Mouse (Mus musculus) E14TG2a.4 (cell line): Measurements from ENCODE around the gene Tmem242.

ENCODE experiments used
- H3K27me3 ChIP-seq: 2 replicates; pipeline ENCODE4 v1.6.1; 2014; ENCODE audit warnings: low read length, control low read depth; ENCODE audit not compliant: insufficient read depth
- H3K36me3 ChIP-seq: 2 replicates; pipeline ENCODE4 v1.6.1; 2014; ENCODE audit warnings: low read length, control low read depth; ENCODE audit not compliant: insufficient read depth
- H3K4me1 ChIP-seq: replicated peaks from 2 replicates; pipeline ENCODE4 v1.6.1; 2014; ENCODE audit warnings: low read depth, low read length, control low read depth
- H3K4me3 ChIP-seq: replicated peaks from 2 replicates; pipeline ENCODE4 v1.5.1; 2014; ENCODE audit warnings: mild to moderate bottlenecking, low read length
- H3K9me3 ChIP-seq: 2 replicates; pipeline ENCODE4 v1.6.1; 2014; ENCODE audit warnings: low read length, control low read depth
- CTCF ChIP-seq: conservative IDR thresholded peaks from 2 replicates; pipeline ENCODE4 v1.5.1; 2014; ENCODE audit warnings: low read length
- NANOG ChIP-seq: IDR thresholded peaks from 2 replicates; pipeline ENCODE4 v1.6.1; 2014; ENCODE audit warnings: borderline replicate concordance, low read length, mixed read lengths
- POU5F1 ChIP-seq: IDR thresholded peaks from 2 replicates; pipeline ENCODE4 v1.6.1; 2014; ENCODE audit warnings: low read length, borderline replicate concordance

Gene Tmem242

DNA sequence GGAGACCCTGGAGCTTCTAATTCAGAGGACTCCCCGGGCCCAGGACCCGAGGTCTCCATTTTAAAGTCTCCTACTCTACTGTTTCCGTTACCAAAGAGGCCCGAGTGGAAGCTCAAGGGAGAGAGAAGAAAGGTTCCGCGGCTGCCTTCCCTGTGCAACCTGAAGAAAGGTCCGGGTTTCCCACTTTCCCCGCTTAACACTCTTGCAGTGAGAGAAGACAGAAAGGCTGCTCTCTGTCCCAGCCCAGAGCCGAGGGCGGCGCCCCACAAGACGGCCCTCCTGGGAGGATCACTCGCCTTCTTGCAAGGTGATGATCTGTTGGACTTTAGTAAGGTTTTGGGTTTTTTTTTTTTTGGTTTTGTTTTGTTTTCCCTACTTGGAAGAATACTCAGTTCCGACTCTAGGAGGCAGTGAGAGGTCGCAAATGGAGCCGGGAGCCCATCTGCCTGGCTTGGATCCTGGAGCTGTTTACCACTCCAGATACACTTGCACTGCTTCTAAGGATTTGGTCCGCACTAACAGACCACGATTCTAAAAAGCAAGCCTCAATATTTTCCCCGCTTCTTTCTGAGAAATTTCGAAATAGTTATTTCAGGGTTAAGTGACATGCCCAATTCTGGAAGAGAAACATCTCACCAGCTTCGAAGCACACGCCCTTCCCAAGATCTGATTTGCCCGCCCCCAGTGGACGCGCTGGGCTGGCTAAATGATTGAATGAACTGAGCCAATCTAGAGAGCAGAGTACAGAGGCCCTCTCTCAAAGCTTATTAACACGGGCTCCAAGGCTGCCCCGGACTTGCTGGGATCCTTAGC, at the start of gene Tmem242:
Tmem242 (minus strand) TSS at position 101 of the 813 bp plus-strand sequence.
- Histone ChIP-seq H3K4me3 (peak within 1 kb of the TSS; percentile 87), H3K36me3 (peaks cover 26% of the 10 kb centered on the region), H3K27me3 (0 out of 2 replicates have a peak, but pooled peaks cover 3% of the 10 kb centered on the region), H3K4me1 (peaks cover 17% of the 10 kb centered on the region), H3K9me3 (no peaks in the 10 kb centered on the region; the same call in 1 of the 2 replicates)
- TF ChIP-seq CTCF (peak; percentile 22; the same call in 1 of the 2 replicates), POU5F1 (no peak)

DNA sequence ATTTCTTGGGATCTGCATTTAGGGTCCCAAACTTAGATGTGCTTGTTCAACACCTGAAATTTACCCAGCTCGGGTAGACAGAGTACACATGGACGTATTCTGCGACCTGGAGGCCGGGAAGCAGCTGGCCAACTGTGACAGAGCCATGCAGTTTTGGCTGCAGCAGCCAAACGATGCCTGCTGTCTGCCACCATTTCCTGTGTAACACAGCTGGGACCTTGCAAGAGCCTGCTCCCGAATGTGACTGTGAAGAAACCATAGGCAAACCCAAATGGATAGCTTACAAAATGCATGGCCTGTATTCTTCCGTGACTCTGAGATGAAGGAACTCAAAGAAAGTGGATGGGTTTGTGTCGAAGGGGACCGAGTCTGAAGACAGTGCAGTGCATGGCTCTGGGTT, 48.1 kb upstream of the Tmem242 start:
- Histone ChIP-seq H3K36me3 (no peaks in the 10 kb centered on the region), H3K4me3 (no peak overlapping the region), H3K27me3 (peaks cover 21% of the 10 kb centered on the region), H3K9me3 (no peaks in the 10 kb centered on the region), H3K4me1 (peaks cover 20% of the 10 kb centered on the region)
- TF ChIP-seq NANOG (no peak), CTCF (no peak), POU5F1 (no peak)

DNA sequence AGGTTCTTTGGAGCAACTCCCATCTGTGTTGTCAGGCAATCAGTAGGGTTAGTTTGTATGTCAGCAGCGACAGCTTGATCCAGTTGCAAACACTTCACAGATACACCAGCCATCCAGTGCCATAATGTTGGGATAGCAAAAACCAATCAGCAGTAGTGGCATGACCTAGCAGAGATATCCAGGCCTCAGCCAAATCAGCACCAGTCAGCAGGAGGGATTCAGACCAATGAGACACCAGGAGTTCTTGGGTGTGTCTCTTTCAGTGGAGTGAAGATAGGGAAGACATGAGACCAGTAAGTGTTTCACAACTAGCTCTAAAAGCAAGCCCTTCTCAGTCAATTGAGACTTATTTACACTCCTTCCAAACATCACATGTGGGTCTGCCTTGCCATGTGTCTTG, 44.6 kb upstream of the Tmem242 start:
- TF ChIP-seq CTCF (no peak), POU5F1 (no peak), NANOG (no peak)
- Histone ChIP-seq H3K36me3 (no peaks in the 10 kb centered on the region), H3K4me1 (peaks cover 3% of the 10 kb centered on the region), H3K4me3 (no peak overlapping the region), H3K27me3 (peaks cover 20% of the 10 kb centered on the region), H3K9me3 (no peaks in the 10 kb centered on the region)

DNA sequence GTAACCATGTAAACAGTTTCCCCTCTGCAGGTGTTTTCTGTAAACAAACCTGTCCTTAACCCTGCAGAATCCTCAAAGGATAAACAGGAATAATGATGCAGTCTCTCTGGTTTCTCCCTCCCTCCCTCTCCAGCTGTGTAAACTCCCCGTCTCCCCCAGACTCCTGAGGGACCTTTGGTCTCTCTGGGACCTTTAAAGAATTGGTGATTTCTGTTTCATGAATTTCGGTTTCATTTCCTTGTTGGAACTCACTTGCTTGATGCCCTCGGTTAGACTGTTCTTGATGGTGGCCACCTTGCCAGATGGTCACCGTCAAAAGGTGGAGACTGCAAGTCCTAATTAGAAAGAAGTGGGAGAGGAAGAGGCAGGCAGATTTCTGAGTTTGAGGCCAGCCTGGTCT, 43.4 kb upstream of the Tmem242 start:
- H3K27me3 ChIP-seq = peaks cover 19% of the 10 kb centered on the region
- no peaks in the 10 kb centered on the region for H3K9me3 ChIP-seq
- H3K4me3 ChIP-seq = no peak overlapping the region
- no peak for TF ChIP-seq POU5F1
- H3K4me1 ChIP-seq = peaks cover 5% of the 10 kb centered on the region
- no peaks in the 10 kb centered on the region for H3K36me3 ChIP-seq

DNA sequence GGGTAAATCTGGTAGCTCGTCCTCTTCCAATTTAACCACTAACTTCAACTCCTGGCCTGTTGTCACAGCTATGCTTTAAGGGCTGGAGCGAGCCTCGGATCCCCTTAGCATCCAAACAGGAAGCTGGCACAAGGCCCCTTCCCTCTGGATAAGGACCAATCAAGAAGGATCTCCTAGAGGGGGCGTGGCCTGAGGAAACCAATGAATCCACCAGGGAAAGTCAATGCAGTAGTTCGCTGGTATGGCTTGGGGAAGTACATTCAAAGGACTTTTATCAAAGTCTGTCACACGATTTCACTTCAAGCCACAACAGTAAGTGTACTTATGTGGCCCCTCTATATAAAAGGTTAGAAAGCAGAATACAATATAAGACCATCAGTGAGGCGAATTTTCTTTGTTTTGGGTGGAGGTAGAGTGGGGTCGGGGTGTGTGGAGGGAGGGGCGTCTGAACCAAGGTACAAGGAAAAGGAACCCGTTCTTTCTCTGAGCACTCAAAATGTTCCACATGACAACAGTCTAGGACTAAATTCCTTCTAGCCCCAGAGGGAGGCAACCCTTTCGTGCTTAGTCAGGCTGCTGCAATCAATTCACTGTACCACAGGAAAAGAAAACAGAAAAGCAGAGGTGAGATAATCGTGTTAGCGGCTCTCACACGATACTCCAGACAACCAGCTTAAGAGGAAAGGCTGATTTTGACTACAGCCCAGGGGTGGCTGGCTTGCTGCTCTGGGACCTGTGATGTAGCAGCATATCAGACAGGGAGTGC, 36.1 kb upstream of the Tmem242 start:
- peaks cover 4% of the 10 kb centered on the region; the same call in 1 of the 2 replicates for H3K27me3 ChIP-seq
- H3K9me3 ChIP-seq = no peaks in the 10 kb centered on the region
- peaks cover 29% of the 10 kb centered on the region for H3K4me1 ChIP-seq
- H3K36me3 ChIP-seq = no peaks in the 10 kb centered on the region
- TF ChIP-seq CTCF (no peak), POU5F1 (no peak), NANOG (no peak)
- peak overlapping the region; percentile 41 for H3K4me3 ChIP-seq

DNA sequence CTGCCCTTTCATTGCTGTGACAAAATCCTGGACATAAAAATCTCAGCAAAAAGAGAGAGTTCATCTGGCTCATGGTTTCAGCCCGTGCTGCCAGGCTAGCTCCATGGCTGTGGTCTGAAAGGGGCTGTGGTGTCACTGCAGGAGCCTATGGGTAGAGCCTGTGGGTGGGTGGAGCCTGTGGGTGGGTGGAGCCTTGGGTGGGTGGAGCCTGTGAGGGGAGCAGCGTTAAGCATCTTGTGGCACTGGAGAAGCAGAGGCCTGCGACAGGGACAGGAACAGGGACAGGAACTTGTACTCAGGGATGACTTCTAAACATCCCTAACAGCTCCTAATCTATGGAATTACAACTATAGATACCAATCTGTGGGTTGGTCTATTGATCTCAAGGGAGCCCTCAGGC, 32.2 kb upstream of the Tmem242 start:
- TF ChIP-seq POU5F1 (no peak), NANOG (no peak), CTCF (no peak)
- H3K36me3 ChIP-seq = no peaks in the 10 kb centered on the region
- H3K4me3 ChIP-seq = no peak overlapping the region
- peaks cover 25% of the 10 kb centered on the region for H3K4me1 ChIP-seq
- H3K9me3 ChIP-seq = no peaks in the 10 kb centered on the region
- peaks cover 10% of the 10 kb centered on the region; the same call in 1 of the 2 replicates for H3K27me3 ChIP-seq

DNA sequence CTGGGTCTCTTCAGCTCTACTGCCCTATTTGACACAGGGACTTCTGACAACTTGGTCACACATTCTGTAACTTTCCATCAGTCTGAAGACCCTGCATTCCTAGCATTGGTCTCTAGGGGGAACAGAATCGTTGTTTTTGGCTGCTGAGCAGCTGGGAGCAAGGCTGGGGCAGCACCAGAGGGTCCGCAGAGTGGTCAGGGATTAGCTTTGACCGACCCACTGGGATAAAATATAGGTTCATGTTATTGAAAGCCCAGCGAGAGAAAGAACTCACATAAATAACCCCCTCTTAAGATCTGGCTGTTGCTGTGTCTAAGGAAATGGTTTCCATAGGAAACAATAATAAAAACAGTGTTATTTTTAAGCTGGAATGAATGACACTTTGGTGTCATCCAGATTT, 27.1 kb upstream of the Tmem242 start:
- Histone ChIP-seq H3K36me3 (no peaks in the 10 kb centered on the region), H3K9me3 (no peaks in the 10 kb centered on the region), H3K27me3 (peaks cover 17% of the 10 kb centered on the region; the same call in 1 of the 2 replicates), H3K4me1 (peaks cover 8% of the 10 kb centered on the region; the same call in 1 of the 2 replicates), H3K4me3 (no peak overlapping the region)
- no peak for TF ChIP-seq POU5F1
- no peak for TF ChIP-seq NANOG
- TF ChIP-seq CTCF = no peak

DNA sequence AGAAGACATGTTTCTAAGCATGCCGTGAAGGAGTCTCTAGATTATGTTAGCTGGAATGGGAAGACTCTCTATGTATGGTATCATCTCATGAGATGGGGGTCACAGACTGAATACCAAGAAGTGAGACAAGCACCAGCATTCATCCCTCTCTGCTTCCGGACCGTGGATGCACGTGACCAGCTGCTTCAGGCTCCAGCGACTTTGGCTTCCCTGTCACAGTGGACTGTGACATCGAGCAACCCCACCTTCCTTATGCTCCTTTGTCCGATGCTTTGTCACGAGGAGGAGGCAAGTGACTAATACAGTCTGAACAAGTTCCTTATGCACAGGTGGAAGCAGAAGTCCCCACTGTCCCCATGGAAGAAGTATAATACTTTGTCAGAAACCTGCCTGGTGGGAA, 26.7 kb upstream of the Tmem242 start:
- TF ChIP-seq CTCF (no peak), POU5F1 (no peak), NANOG (no peak)
- Histone ChIP-seq H3K36me3 (no peaks in the 10 kb centered on the region), H3K27me3 (peaks cover 17% of the 10 kb centered on the region; the same call in 1 of the 2 replicates), H3K9me3 (no peaks in the 10 kb centered on the region), H3K4me3 (no peak overlapping the region), H3K4me1 (peaks cover 6% of the 10 kb centered on the region; the same call in 1 of the 2 replicates)
